Mouse (Mus musculus): ENCODE data around the gene 4932411N23Rik. TPM values are rescaled to one million over a fixed set of nuclear protein-coding genes. Genes with fewer than 3 reads are reported as not detected.

4932411N23Rik gene
- not detected for polyA plus RNA-seq (2014; fragmentation: Illumina TruSeq; extraction: RNeasy Lipid Tissue Mini Kit (QIAGEN cat#74804); ENCODE audit: low read depth, low replicate concordance)

GRCm38 (mm10) chrX:126815768-126816167 is at the start of gene 4932411N23Rik:
Gene 4932411N23Rik, minus strand, starts transcription at chrX:126815868.

Other genes with a start within 250 kb of the 4932411N23Rik start
- not detected for gene Gm382, start 224.1 kb upstream of the 4932411N23Rik start, polyA plus RNA-seq (2014; fragmentation: Illumina TruSeq; extraction: RNeasy Lipid Tissue Mini Kit (QIAGEN cat#74804); ENCODE audit: low read depth, low replicate concordance)

Measured in kidney, adult 10 weeks (tissue).